Mouse (Mus musculus) layer of hippocampus, postnatal 14 days (tissue): ENCODE measurements at regions not wholly inside any gene's neighbourhood (a gene's known extent, or its start where the extent isn't known, plus 50 kb on each side); places are given as distances from the start of the nearest gene placed in this dataset.

Source experiments
- DNase-seq, 2 experiments: peaks; one replicate each; pipeline ENCODE4 v3.0.0; 2021 to 2022; ENCODE audit warnings: low spot score in 2 of 2, mixed read lengths in 1 of 2
- microRNA-seq, 2 experiments: library from miRNA; unstranded; fragments of <30 nt; microRNA quantifications; one replicate each; pipeline ENCODE4 v1.2.0; 2021

DNA sequence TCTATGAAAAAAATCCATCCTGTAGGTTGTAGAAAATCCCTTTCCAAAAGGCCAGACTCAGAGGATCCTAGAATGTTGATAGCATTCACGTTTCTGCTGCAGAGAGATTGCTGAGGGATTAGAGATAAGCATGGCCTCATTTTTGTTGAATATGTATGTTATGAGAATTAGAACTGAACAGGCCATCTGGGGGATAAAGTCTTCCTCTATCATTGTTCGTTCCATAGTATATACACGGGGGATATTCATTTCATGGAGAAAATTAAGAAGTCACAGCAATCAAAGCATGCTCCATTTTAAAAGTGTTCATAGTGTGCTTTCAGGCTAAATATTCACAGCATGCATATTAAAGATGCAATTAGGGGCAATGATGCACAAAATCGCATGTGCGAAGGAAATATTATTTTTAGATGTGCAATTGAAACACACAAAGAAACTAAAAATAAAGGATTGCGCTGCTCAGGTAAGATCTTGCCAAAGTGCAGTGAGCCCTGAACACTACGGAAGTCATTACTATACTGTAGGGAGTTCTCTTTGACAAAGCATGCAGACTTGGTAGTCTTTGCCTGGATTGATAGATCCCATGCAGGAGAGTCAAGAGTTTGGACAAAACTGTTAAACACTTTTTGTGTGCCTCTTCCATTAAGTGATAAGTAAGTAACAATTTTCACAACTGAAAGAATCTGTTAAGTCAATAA, 511.5 kb downstream of the Phf3 start:
- no peak for DNase-seq

DNA sequence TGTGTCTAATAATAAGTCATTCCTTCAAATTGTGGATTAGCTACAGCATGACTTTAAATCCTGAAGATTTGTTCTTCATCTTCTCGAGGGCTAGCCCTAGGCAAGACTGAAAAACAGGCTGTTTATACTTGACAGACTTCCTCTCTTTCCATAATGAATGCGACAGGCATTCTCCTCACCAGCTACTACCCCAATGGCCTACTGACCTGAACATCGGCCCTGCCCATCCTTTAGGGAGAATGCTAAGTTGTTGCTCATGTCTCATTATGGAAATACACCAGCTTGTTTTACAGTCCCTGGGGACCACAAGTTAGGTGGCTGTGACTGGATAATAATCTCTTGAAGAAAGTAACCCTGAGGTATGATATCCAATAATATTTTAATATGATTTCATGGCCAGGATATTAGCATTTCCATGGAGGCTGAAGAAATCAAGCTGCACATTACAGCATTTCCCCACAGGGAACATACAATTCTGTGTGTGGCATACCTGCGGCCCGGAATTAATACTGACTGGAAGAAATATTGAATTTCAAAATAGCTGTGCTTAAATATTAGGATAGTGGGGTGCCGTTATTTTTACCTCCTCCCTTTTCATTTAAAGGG, 553.0 kb downstream of the Phf3 start:
- DNase-seq: no peak

DNA sequence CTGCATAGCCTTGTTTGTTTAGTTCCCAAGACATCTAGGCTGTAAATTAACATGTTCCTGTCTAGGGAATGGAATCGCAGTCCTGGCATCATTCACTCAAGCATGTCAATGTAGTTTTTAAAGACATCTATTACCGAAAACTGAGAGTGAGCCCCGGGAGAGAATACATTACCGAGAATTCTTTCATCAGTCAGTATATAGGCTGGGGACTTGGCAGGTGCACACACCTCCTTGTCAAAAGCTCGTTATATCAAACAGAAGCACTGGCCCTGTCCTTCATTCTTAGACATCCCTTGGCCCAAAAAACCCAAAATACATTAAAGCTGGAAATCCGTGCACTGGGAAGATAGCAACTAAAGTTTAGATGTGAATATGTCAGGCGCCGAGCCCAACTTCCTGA, 555.5 kb downstream of the Phf3 start:
- DNase-seq: no peak

DNA sequence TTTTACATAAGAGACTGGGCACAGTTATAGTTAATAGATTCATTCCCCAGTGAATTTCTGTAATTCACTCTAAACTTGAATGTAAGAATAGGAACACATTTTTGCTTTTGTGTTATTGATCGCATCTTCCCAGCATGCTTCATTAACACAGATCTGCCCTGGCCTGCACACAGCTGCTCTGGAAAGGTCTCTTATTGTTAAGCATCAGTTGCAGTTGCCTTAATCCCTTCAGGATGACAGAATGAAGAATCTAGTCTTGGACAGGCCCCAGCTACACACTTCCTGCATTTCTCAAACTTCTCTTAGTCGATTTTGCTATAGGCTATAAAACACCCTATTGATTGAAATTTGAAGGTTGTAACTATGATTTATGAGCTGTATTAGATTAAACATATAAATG, 584.6 kb downstream of the Phf3 start:
- DNase-seq: no peak

DNA sequence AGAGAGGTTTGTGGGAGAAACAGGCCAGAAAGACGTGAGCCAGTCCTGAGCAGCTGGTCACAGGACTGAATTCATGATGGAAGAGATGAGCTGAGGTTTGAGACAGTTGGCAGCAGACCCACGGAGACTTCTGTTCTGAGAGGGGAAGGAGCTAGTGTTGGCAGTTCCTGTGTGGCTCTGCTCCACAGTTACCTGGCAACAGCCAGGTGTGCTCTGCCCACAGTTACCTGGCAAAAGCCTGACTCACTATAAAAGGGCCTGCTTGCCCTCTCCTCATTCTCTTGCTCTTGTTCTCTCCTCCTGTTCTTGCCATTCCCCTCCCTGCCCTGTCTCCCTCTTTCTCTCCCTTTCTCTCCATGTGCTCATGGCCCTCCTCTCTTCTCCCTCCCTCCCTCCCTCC, 611.3 kb downstream of the Phf3 start:
- no peak for DNase-seq

DNA sequence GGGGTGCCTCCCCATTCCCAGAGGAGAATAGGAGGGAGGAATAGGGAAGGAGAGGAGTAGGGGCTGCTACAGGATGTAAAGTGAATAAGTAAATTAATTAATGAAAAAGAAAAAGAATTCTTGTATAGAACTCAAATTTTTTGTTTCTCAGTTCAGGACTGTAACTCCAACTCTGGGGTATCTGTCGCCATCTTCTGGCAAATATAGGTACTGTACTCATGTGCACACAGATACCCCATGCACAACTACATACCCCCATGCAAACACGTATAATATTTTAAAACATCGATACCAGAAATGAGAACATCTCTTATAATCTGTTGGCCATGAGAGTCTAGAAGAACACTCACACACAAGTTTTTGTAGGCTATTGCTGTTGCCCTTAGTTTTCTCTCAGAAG, 614.2 kb downstream of the Phf3 start:
- peak in 1 of 2 experiments; percentile 6 for DNase-seq

DNA sequence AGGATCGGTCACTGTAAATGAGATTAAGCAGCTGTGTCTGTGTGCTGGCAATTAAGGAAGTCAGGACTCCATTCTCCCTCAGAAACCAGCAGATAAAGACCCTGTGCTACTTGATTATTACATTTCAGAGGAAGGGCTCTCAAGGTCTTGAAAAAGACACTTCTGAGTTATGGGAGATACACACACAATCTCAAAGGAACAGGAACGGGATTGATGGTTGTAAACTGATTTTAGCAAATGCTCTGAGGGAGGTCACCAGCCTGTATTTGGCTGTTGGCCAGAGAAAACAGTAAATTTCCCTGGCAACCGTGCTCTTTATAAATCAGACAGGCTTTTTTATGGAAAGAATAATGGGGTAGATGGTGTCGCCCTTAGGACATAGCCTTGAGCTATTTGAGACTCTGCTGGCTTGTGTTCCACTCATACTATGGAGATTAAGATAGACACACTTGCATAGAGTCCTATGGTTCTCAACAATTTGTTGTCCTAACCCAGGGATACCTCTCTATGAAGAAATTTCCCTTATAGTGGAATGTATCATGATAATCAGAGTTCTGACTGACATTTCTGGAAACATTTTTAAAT, 656.9 kb downstream of the Phf3 start:
- peak in 1 of 2 experiments; percentile 2 for DNase-seq

DNA sequence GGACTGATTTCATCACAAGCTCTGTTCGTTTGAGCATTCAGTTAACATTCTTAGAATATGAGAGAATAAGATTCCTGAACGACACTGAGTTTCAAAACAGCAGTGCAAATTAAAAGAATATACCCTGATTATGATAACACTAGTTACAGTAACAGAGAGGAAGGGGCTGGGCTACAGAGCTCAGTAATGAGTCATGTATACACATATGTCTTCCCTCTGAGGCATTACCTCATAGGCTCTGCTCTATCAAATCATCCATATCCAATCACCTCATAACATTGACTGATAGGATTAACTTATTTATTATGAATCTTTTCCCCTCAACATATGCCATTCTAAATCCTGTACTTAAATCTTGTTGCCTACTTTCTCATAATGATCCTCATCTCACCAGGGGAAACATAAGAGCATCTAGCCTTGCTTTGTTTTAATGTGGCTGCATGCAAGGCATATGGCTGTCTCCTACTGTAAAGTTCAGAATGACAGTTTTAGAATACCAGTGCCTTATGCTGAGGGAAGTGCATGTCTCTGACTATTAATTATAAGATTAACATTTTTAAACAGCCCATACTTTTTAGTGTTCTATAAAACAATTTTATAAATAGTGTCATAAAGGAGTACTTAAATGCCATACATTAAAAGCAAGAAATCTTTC, 669.0 kb downstream of the Phf3 start:
- DNase-seq: peak in 1 of 2 experiments; percentile 30

DNA sequence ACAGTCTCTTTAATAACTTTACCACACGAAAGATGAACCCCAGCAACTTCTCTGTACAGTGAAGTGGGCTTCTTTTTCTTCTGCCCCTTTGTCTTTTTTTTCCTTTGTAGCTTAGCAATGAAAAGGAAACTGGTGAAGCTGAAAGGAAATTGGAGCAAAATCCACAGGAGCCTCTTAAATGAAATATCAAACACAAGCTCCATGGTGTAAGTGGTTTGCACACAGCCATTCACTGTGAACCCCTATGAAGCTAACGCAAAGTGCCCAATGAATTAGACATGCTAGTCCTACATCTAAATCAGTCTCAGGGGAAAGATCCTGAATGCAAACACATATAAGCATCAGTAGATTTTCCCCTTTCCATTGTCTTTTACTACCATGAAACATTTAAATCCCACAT, 697.5 kb downstream of the Phf3 start:
- no peak for DNase-seq

DNA sequence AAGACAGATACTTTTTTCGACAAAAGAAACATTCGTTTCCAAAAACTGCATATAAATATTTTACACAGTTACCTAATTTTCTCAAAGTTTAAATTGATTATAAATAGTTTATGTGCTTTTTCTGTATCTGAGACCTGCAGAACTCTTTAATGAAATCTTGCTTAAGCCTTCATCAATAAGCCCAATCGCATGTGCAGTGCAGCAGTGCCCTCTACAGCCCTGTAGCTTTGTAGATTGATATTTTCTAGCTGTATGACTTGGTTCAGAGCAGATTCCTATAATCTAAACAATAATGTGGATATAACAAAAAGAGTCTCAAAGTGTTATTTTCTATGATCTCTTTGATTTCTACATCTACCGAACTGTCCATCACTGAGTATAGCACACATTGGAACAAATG, 728.7 kb downstream of the Phf3 start:
- peak; percentile 25 to 73 for DNase-seq

DNA sequence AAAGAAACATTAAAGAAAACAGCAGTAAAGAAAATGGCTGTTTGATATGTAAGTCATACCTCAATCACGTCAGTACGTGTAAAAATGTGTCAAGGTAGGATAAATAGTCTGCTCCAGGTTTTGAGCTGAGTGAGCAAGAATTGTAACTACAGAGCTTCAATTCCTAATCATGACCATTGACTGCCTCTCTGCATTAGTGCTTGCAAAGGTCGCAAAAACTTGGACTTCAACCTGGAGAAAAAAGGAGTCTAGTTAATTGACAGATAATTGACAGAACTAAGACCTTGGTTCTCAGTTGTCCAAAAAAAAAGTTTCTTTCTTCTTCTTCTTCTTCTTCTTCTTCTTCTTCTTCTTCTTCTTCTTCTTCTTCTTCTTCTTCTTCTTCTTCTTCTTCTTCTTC, 759.5 kb downstream of the Phf3 start:
- DNase-seq: no peak

Small RNA genes lying in the stretch of these regions (microRNA-seq; reads per million reads assigned to microRNA genes)
- 0 reads per million in 2 experiments for gene Gm27430
